In genomic region chr5:118421884-118422821, GRCm38 (mm10) we compare ENCODE assay signal across 9 mouse cellular contexts.
DNase-seq lines count a peak whose midpoint lies in the region; ATAC-seq lines count a peak whose summit lies in the region.
"Had no signal": no experiment of that assay in that cellular context is flagged by ENCODE, and none has a peak within 500 bp of the region (broad histone marks: within the 10 kb centered on the region; RNA-seq: fewer than 3 reads in every experiment).

No protein-coding gene starts in this region.

- DNase-seq in NIH3T3 (ENCODE audit: low read depth), result peak; percentile 79
- peak; percentile 75 for DNase-seq in cerebellum, adult 9-10 months
- peak; percentile 87 for DNase-seq in forelimb bud, embryonic 11.5 days (ENCODE audit: low read depth, low spot score)
- peak; percentile 32 for DNase-seq in kidney, adult 18-20 months
- peak; percentile 75 to 83 for DNase-seq in left cerebral cortex, postnatal 36 days (ENCODE audit: low spot score in 2 of 2)
- no peak for DNase-seq in ovary, postnatal 36 days (ENCODE audit: low spot score)

- H3K9ac ChIP-seq in neural tube, embryonic 12.5 days, result peak overlapping the region; percentile 47; the same call in 1 of the 2 replicates

- H3K36me3 ChIP-seq in neural tube, embryonic 12.5 days, result no peaks in the 10 kb centered on the region

- peak overlapping the region; percentile 60 for H3K4me2 ChIP-seq in neural tube, embryonic 12.5 days (replicated peaks)

- 47% methylated on average over 32 of the region's 32 CpGs for WGBS in neural tube, embryonic 12.5 days

- H3K27ac ChIP-seq in neural tube, embryonic 12.5 days, result peak overlapping the region; percentile 37; the same call in 1 of the 2 replicates
- H3K27ac ChIP-seq: macrophage had no signal

- peak overlapping the region; percentile 4; the same call in 1 of the 2 replicates for H3K4me3 ChIP-seq in neural tube, embryonic 12.5 days

- no peaks in the 10 kb centered on the region for H3K27me3 ChIP-seq in neural tube, embryonic 12.5 days (replicated peaks)

- no peaks in the 10 kb centered on the region for H3K9me3 ChIP-seq in neural tube, embryonic 12.5 days

- peak; percentile 92 for ATAC-seq in neural tube, embryonic 12.5 days (ENCODE audit: low FRiP score, low read depth)
- no peak for ATAC-seq in activated CD4-positive, CD25-positive, alpha-beta regulatory T cell, adult 4 months

- intact Hi-C loops in left cerebral cortex, postnatal 36 days (cut with DNase I), result loop anchor here (5.0 kb wide), 1 partner anchor 80 kb away; no protein-coding TSS in a partner anchor

- peaks cover 23% of the 10 kb centered on the region for H3K4me1 ChIP-seq in neural tube, embryonic 12.5 days
